Comparison of ENCODE assay signal across 24 mouse cellular contexts in genomic region chr8:118137846-118138245, GRCm38 (mm10).
DNase-seq lines count a peak whose midpoint lies in the region; ATAC-seq and TF ChIP-seq lines count a peak whose summit lies in the region.
"Had no signal": no experiment of that assay in that cellular context is flagged by ENCODE, and none has a peak within 500 bp of the region (broad histone marks: within the 10 kb centered on the region; RNA-seq: fewer than 3 reads in every experiment).

No protein-coding gene starts in this region.

- WGBS in limb, embryonic 11.5 days: 63% methylated on average over 3 of the region's 3 CpGs
- WGBS in limb, embryonic 10.5 days: 68% methylated on average over 3 of the region's 3 CpGs
- WGBS in embryonic facial prominence, embryonic 15.5 days: 36% methylated on average over 3 of the region's 3 CpGs
- 42% methylated on average over 3 of the region's 3 CpGs for WGBS in limb, embryonic 14.5 days

- no peak for TF ChIP-seq POLR2A in limb, embryonic 14.5 days (IDR thresholded peaks at IDR 0.05; ENCODE audit: borderline replicate concordance, extremely low read depth, insufficient read depth, insufficient read length)

- no peaks in the 10 kb centered on the region for H3K9me3 ChIP-seq in limb, embryonic 11.5 days (ENCODE audit: control insufficient read depth, low read length)
- H3K9me3 ChIP-seq in limb, embryonic 10.5 days (replicated peaks): no peaks in the 10 kb centered on the region
- no peaks in the 10 kb centered on the region for H3K9me3 ChIP-seq in embryonic facial prominence, embryonic 15.5 days (replicated peaks)
- H3K9me3 ChIP-seq in limb, embryonic 14.5 days (ENCODE audit: control insufficient read depth, low read length): no peaks in the 10 kb centered on the region
- H3K9me3 ChIP-seq: forebrain, embryonic 12.5 days; forebrain, embryonic 15.5 days; hindbrain, embryonic 10.5 days; hindbrain, embryonic 13.5 days had no signal

- no peak overlapping the region for H3K4me2 ChIP-seq in limb, embryonic 11.5 days (ENCODE audit: low read depth, severe bottlenecking)
- H3K4me2 ChIP-seq in embryonic facial prominence, embryonic 15.5 days (replicated peaks): no peak overlapping the region
- H3K4me2 ChIP-seq in limb, embryonic 14.5 days (replicated peaks; ENCODE audit: low read depth, low read length, severe bottlenecking): no peak overlapping the region
- H3K4me2 ChIP-seq: forebrain, embryonic 12.5 days; forebrain, embryonic 15.5 days; heart, embryonic 11.5 days; hindbrain, embryonic 13.5 days had no signal

- H3K4me1 ChIP-seq in limb, embryonic 11.5 days (ENCODE audit: control insufficient read depth, insufficient read depth, low read length): no peaks in the 10 kb centered on the region
- H3K4me1 ChIP-seq in limb, embryonic 10.5 days: peaks cover 11% of the 10 kb centered on the region; the same call in 1 of the 2 replicates
- H3K4me1 ChIP-seq in embryonic facial prominence, embryonic 15.5 days: no peaks in the 10 kb centered on the region
- H3K4me1 ChIP-seq in limb, embryonic 14.5 days (ENCODE audit: control insufficient read depth, insufficient read depth, low read length): peaks cover 10% of the 10 kb centered on the region
- H3K4me1 ChIP-seq: forebrain, embryonic 12.5 days; hindbrain, embryonic 10.5 days; hindbrain, embryonic 13.5 days had no signal

- H3K4me3 ChIP-seq in limb, embryonic 11.5 days (ENCODE audit: low read depth, low read length): no peak overlapping the region
- H3K4me3 ChIP-seq in limb, embryonic 10.5 days: no peak overlapping the region
- H3K4me3 ChIP-seq in embryonic facial prominence, embryonic 15.5 days (replicated peaks): no peak overlapping the region
- no peak overlapping the region for H3K4me3 ChIP-seq in limb, embryonic 14.5 days (replicated peaks; ENCODE audit: low read length)
- H3K4me3 ChIP-seq: erythroblast, embryonic 14.5 days; forebrain, embryonic 12.5 days; forebrain, embryonic 15.5 days; hindbrain, embryonic 10.5 days; hindbrain, embryonic 13.5 days had no signal

- H3K27ac ChIP-seq in limb, embryonic 11.5 days (replicated peaks; ENCODE audit: low read depth, low read length): no peak overlapping the region; the same call in 1 of the 2 replicates
- H3K27ac ChIP-seq in limb, embryonic 10.5 days: no peak overlapping the region
- H3K27ac ChIP-seq in embryonic facial prominence, embryonic 15.5 days (replicated peaks): no peak overlapping the region
- H3K27ac ChIP-seq in limb, embryonic 14.5 days (replicated peaks; ENCODE audit: low read depth, low read length): no peak overlapping the region; the same call in 1 of the 2 replicates
- H3K27ac ChIP-seq: forebrain, embryonic 12.5 days; forebrain, embryonic 15.5 days; hindbrain, embryonic 10.5 days; hindbrain, embryonic 13.5 days had no signal

- peak; percentile 39; the same call in 1 of the 2 replicates for ATAC-seq in limb, embryonic 11.5 days (ENCODE audit: insufficient number of reproducible peaks, low FRiP score, low TSS enrichment, low read depth)
- ATAC-seq in embryonic facial prominence, embryonic 15.5 days (ENCODE audit: insufficient number of reproducible peaks, low FRiP score, low TSS enrichment, low read depth): peak; percentile 67; the same call in 1 of the 2 replicates
- peak; percentile 27; the same call in 1 of the 2 replicates for ATAC-seq in limb, embryonic 14.5 days (ENCODE audit: low FRiP score, low read depth)
- ATAC-seq: activated CD4-positive, CD25-positive, alpha-beta regulatory T cell, adult 4 months; forebrain, embryonic 15.5 days; hindbrain, embryonic 16.5 days had no signal

- H3K36me3 ChIP-seq in limb, embryonic 11.5 days (ENCODE audit: control insufficient read depth, insufficient read depth, low read length): no peaks in the 10 kb centered on the region
- H3K36me3 ChIP-seq in limb, embryonic 10.5 days: no peaks in the 10 kb centered on the region
- H3K36me3 ChIP-seq in embryonic facial prominence, embryonic 15.5 days: no peaks in the 10 kb centered on the region
- no peaks in the 10 kb centered on the region for H3K36me3 ChIP-seq in limb, embryonic 14.5 days (ENCODE audit: control insufficient read depth, insufficient read depth, low read length)
- H3K36me3 ChIP-seq: forebrain, embryonic 12.5 days; forebrain, embryonic 15.5 days; hindbrain, embryonic 10.5 days; hindbrain, embryonic 13.5 days had no signal

- no peak overlapping the region for H3K9ac ChIP-seq in limb, embryonic 11.5 days (ENCODE audit: low read length)
- H3K9ac ChIP-seq in embryonic facial prominence, embryonic 15.5 days: no peak overlapping the region
- no peak overlapping the region for H3K9ac ChIP-seq in limb, embryonic 14.5 days (ENCODE audit: low read depth, low read length, severe bottlenecking)
- H3K9ac ChIP-seq: forebrain, embryonic 12.5 days; forebrain, embryonic 15.5 days; hindbrain, embryonic 13.5 days had no signal

- H3K27me3 ChIP-seq in limb, embryonic 11.5 days (ENCODE audit: control insufficient read depth, insufficient read depth, low read length): no peaks in the 10 kb centered on the region
- H3K27me3 ChIP-seq in limb, embryonic 10.5 days (ENCODE audit: low read depth, poor library complexity, severe bottlenecking): no peaks in the 10 kb centered on the region
- H3K27me3 ChIP-seq in embryonic facial prominence, embryonic 15.5 days: no peaks in the 10 kb centered on the region
- H3K27me3 ChIP-seq in limb, embryonic 14.5 days (ENCODE audit: control insufficient read depth, insufficient read depth, low read length): no peaks in the 10 kb centered on the region
- H3K27me3 ChIP-seq: forebrain, embryonic 12.5 days; forebrain, embryonic 15.5 days; hindbrain, embryonic 13.5 days had no signal

- no peak for DNase-seq in limb, embryonic 11.5 days (ENCODE audit: low spot score)
- no peak for DNase-seq in limb, embryonic 10.5 days (ENCODE audit: low spot score)
- DNase-seq in limb, embryonic 14.5 days (ENCODE audit: low spot score): peak; percentile 25
- DNase-seq in kidney, adult 8-10 months: no peak
- DNase-seq in urinary bladder, adult 18-20 months (ENCODE audit: low spot score in 2 of 2): no peak
- DNase-seq: adrenal gland, adult 8-10 months; adrenal gland, postnatal 25 days; cerebellum, adult 11-12 months; cerebellum, adult 8-10 months; cerebellum, postnatal 10 days; cerebellum, postnatal 36 days; embryo, embryonic 11 days; gastrocnemius, postnatal 10 days; gastrocnemius, postnatal 36 days; heart, postnatal 36 days had no signal
